Mouse (Mus musculus): ENCODE measurements around the gene Plcl2. TPM values are rescaled to one million over a fixed set of nuclear protein-coding genes. Genes with fewer than 3 reads are reported as not detected.
"Not testable (repeated sequence)": the region's sequence is repeated elsewhere in the genome, so short reads cannot be mapped to it uniquely, and the experiment has no call there.

Plcl2 gene
- polyA plus RNA-seq, 1 experiment from 2014 or later: 54.9 TPM

- Histone ChIP-seq H3K36me3 (ENCODE audit: inconsistent target) (peaks cover 19% of the 10 kb centered on the region), H3K27ac (no peak overlapping the region), H3K79me2 (ENCODE audit: inconsistent target) (peaks cover 100% of the 10 kb centered on the region), H3K4me3 (ENCODE audit: inconsistent target) (no peak overlapping the region)
- 78% methylated on average over 2 of the region's 2 CpGs for WGBS (ENCODE audit: missing documents)
These were observed 28.6 kb downstream of the Plcl2 start for GRCm38 (mm10) chr17:50537786-50538185.

- peaks cover 33% of the 10 kb centered on the region for H3K36me3 ChIP-seq (ENCODE audit: inconsistent target)
- peaks cover 97% of the 10 kb centered on the region for H3K79me2 ChIP-seq (ENCODE audit: inconsistent target)
These were observed 35.7 kb downstream of the Plcl2 start for GRCm38 (mm10) chr17:50544860-50545259.

GRCm38 (mm10) chr17:50545274-50545673 is 36.1 kb downstream of the Plcl2 start:
- peaks cover 35% of the 10 kb centered on the region for H3K36me3 ChIP-seq (ENCODE audit: inconsistent target)
- 69% methylated on average over 6 of the region's 6 CpGs for WGBS (ENCODE audit: missing documents)
- no peak overlapping the region for H3K27ac ChIP-seq
- H3K4me3 ChIP-seq (ENCODE audit: inconsistent target): no peak overlapping the region
- peaks cover 97% of the 10 kb centered on the region for H3K79me2 ChIP-seq (ENCODE audit: inconsistent target)

More at GRCm38 (mm10) chr17:50544860-50545259, 35.7 kb downstream of the Plcl2 start:
- Histone ChIP-seq H3K27ac (no peak overlapping the region), H3K4me3 (ENCODE audit: inconsistent target) (no peak overlapping the region)
- WGBS (ENCODE audit: missing documents): 91% methylated on average over 1 of the region's 1 CpGs

- Histone ChIP-seq H3K27ac (no peak overlapping the region), H3K79me2 (ENCODE audit: inconsistent target) (peaks cover 97% of the 10 kb centered on the region), H3K4me3 (ENCODE audit: inconsistent target) (no peak overlapping the region), H3K36me3 (ENCODE audit: inconsistent target) (0 out of 2 replicates have a peak, but pooled peaks cover 10% of the 10 kb centered on the region)
- 100% methylated on average over 2 of the region's 2 CpGs for WGBS (ENCODE audit: missing documents)
These were observed 42.9 kb downstream of the Plcl2 start for GRCm38 (mm10) chr17:50552130-50552529.

GRCm38 (mm10) chr17:50557566-50558238 is 48.5 kb downstream of the Plcl2 start:
- peaks cover 99% of the 10 kb centered on the region for H3K79me2 ChIP-seq (ENCODE audit: inconsistent target)
- H3K4me3 ChIP-seq (ENCODE audit: inconsistent target): no peak overlapping the region
- no peaks in the 10 kb centered on the region; the same call in 1 of the 2 replicates for H3K36me3 ChIP-seq (ENCODE audit: inconsistent target)
- no peak overlapping the region for H3K27ac ChIP-seq
- 84% methylated on average over 11 of the region's 12 CpGs for WGBS (ENCODE audit: missing documents)

GRCm38 (mm10) chr17:50558239-50558625 is 49.0 kb downstream of the Plcl2 start:
- Histone ChIP-seq H3K36me3 (ENCODE audit: inconsistent target) (no peaks in the 10 kb centered on the region; the same call in 1 of the 2 replicates), H3K4me3 (ENCODE audit: inconsistent target) (no peak overlapping the region), H3K79me2 (ENCODE audit: inconsistent target) (peaks cover 99% of the 10 kb centered on the region), H3K27ac (no peak overlapping the region)
- 91% methylated on average over 4 of the region's 4 CpGs for WGBS (ENCODE audit: missing documents)

GRCm38 (mm10) chr17:50565376-50566123 is 56.3 kb downstream of the Plcl2 start:
- Histone ChIP-seq H3K27ac (no peak overlapping the region), H3K4me3 (ENCODE audit: inconsistent target) (no peak overlapping the region), H3K36me3 (ENCODE audit: inconsistent target) (no peaks in the 10 kb centered on the region), H3K79me2 (ENCODE audit: inconsistent target) (peaks cover 100% of the 10 kb centered on the region)
- WGBS (ENCODE audit: missing documents): 65% methylated on average over 8 of the region's 8 CpGs

GRCm38 (mm10) chr17:50568846-50569245 is 59.6 kb downstream of the Plcl2 start:
- H3K4me3 ChIP-seq (ENCODE audit: inconsistent target): no peak overlapping the region
- H3K27ac ChIP-seq: no peak overlapping the region
- 27% methylated on average over 2 of the region's 2 CpGs for WGBS (ENCODE audit: missing documents)
- no peaks in the 10 kb centered on the region for H3K36me3 ChIP-seq (ENCODE audit: inconsistent target)
- H3K79me2 ChIP-seq (ENCODE audit: inconsistent target): peaks cover 100% of the 10 kb centered on the region

GRCm38 (mm10) chr17:50570228-50570627 is 61.0 kb downstream of the Plcl2 start:
- peaks cover 100% of the 10 kb centered on the region for H3K79me2 ChIP-seq (ENCODE audit: inconsistent target)
- H3K27ac ChIP-seq; H3K36me3 ChIP-seq (ENCODE audit: inconsistent target); H3K4me3 ChIP-seq (ENCODE audit: inconsistent target): not testable (repeated sequence)
- 100% methylated on average over 1 of the region's 5 CpGs for WGBS (ENCODE audit: missing documents)

- Histone ChIP-seq H3K4me3 (ENCODE audit: inconsistent target) (no peak overlapping the region), H3K36me3 (ENCODE audit: inconsistent target) (no peaks in the 10 kb centered on the region), H3K27ac (no peak overlapping the region), H3K79me2 (ENCODE audit: inconsistent target) (peaks cover 100% of the 10 kb centered on the region)
- WGBS (ENCODE audit: missing documents): 74% methylated on average over 5 of the region's 5 CpGs
These were observed 61.6 kb downstream of the Plcl2 start for GRCm38 (mm10) chr17:50570681-50571398.

- 83% methylated on average over 12 of the region's 12 CpGs for WGBS (ENCODE audit: missing documents)
- Histone ChIP-seq H3K36me3 (ENCODE audit: inconsistent target) (no peaks in the 10 kb centered on the region), H3K4me3 (ENCODE audit: inconsistent target) (no peak overlapping the region), H3K79me2 (ENCODE audit: inconsistent target) (peaks cover 100% of the 10 kb centered on the region), H3K27ac (no peak overlapping the region)
These were observed 65.0 kb downstream of the Plcl2 start for GRCm38 (mm10) chr17:50574161-50574560.

GRCm38 (mm10) chr17:50580416-50580815 is 71.2 kb downstream of the Plcl2 start:
- Histone ChIP-seq H3K79me2 (ENCODE audit: inconsistent target) (peaks cover 100% of the 10 kb centered on the region), H3K27ac (no peak overlapping the region), H3K4me3 (ENCODE audit: inconsistent target) (no peak overlapping the region), H3K36me3 (ENCODE audit: inconsistent target) (no peaks in the 10 kb centered on the region)
- 23% methylated on average over 3 of the region's 3 CpGs for WGBS (ENCODE audit: missing documents)

- 93% methylated on average over 5 of the region's 5 CpGs for WGBS (ENCODE audit: missing documents)
- Histone ChIP-seq H3K36me3 (ENCODE audit: inconsistent target) (no peaks in the 10 kb centered on the region), H3K79me2 (ENCODE audit: inconsistent target) (peaks cover 100% of the 10 kb centered on the region), H3K27ac (no peak overlapping the region), H3K4me3 (ENCODE audit: inconsistent target) (no peak overlapping the region)
These were observed 77.6 kb downstream of the Plcl2 start for GRCm38 (mm10) chr17:50586834-50587233.

GRCm38 (mm10) chr17:50587941-50588340 is 78.7 kb downstream of the Plcl2 start:
- whole genome bisulfite sequencing (ENCODE audit: missing documents): 45% methylated on average over 3 of the region's 3 CpGs
- Histone ChIP-seq H3K27ac (peak overlapping the region; percentile 12; the same call in 1 of the 2 replicates), H3K36me3 (ENCODE audit: inconsistent target) (no peaks in the 10 kb centered on the region), H3K79me2 (ENCODE audit: inconsistent target) (peaks cover 100% of the 10 kb centered on the region), H3K4me3 (ENCODE audit: inconsistent target) (no peak overlapping the region)

- Histone ChIP-seq H3K79me2 (ENCODE audit: inconsistent target) (peaks cover 99% of the 10 kb centered on the region), H3K36me3 (ENCODE audit: inconsistent target) (no peaks in the 10 kb centered on the region), H3K27ac (no peak overlapping the region), H3K4me3 (ENCODE audit: inconsistent target) (no peak overlapping the region)
- WGBS (ENCODE audit: missing documents): 87% methylated on average over 6 of the region's 6 CpGs
These were observed 91.0 kb downstream of the Plcl2 start for GRCm38 (mm10) chr17:50600178-50600577.
